Mouse (Mus musculus) heart, embryonic 14.5 days (tissue): ENCODE data around the gene Nostrin. TPM values are rescaled to one million over a fixed set of nuclear protein-coding genes. Genes with fewer than 3 reads are reported as not detected.

Experiments
- ATAC-seq: fragments of 200-750 bp; cut with Nextera tagmentation; 2 replicates; pipeline ENCODE4 v1.8.0; 2017; ENCODE audit warnings: low read depth, moderate TSS enrichment; ENCODE audit not compliant: insufficient number of reproducible peaks, insufficient read depth, low FRiP score
- H3K27ac ChIP-seq, 2 experiments: fragments of 200-500 bp in 1 of 2; fragments of 300-500 bp in 1 of 2; sonication (generic) in 1 of 2; replicated peaks in 1 of 2; 2 replicates each; pipeline ENCODE4 v1.5.1; 2012 to 2014; ENCODE audit warnings: low read depth in 2 of 2, low read length in 2 of 2, control low read depth in 1 of 2, mild to moderate bottlenecking in 1 of 2, mixed read lengths in 1 of 2; ENCODE audit not compliant: control insufficient read depth in 1 of 2, insufficient read depth in 1 of 2
- H3K27me3 ChIP-seq: fragments of 300-500 bp; sonication (generic); 2 replicates; pipeline ENCODE4 v1.6.1; 2014; ENCODE audit warnings: mild to moderate bottlenecking, low read length, control low read depth; ENCODE audit not compliant: control insufficient read depth, insufficient read depth
- H3K36me3 ChIP-seq: fragments of 300-500 bp; sonication (generic); 2 replicates; pipeline ENCODE4 v1.6.1; 2014; ENCODE audit warnings: mild to moderate bottlenecking, control low read depth, low read length, mixed read lengths; ENCODE audit not compliant: control insufficient read depth, insufficient read depth
- H3K4me1 ChIP-seq, 2 experiments: fragments of 200-500 bp in 1 of 2; fragments of 300-500 bp in 1 of 2; sonication (generic) in 1 of 2; 2 replicates each; pipeline ENCODE4 v1.6.1; 2012 to 2014; ENCODE audit warnings: low read length in 2 of 2, control low read depth in 1 of 2, mixed read lengths in 1 of 2; ENCODE audit not compliant: control insufficient read depth in 2 of 2, insufficient read depth in 2 of 2
- H3K4me2 ChIP-seq: fragments of 300-500 bp; sonication (generic); 2 replicates; pipeline ENCODE4 v1.6.1; 2014; ENCODE audit warnings: mild to moderate bottlenecking, low read length
- H3K4me3 ChIP-seq, 2 experiments: fragments of 200-500 bp in 1 of 2; fragments of 300-500 bp in 1 of 2; sonication (generic) in 1 of 2; 2 replicates each; pipeline ENCODE4 v1.5.1; 2012 to 2014; ENCODE audit warnings: low read length in 2 of 2, mild to moderate bottlenecking in 2 of 2, control low read depth in 1 of 2, low read depth in 1 of 2, moderate library complexity in 1 of 2; ENCODE audit not compliant: control insufficient read depth in 1 of 2, insufficient read depth in 1 of 2
- H3K9ac ChIP-seq: fragments of 300-500 bp; sonication (generic); 2 replicates; pipeline ENCODE4 v1.6.1; 2014; ENCODE audit warnings: mild to moderate bottlenecking, low read length
- H3K9me3 ChIP-seq: fragments of 300-500 bp; sonication (generic); 2 replicates; pipeline ENCODE4 v1.6.1; 2016; ENCODE audit warnings: low read length, control low read depth; ENCODE audit not compliant: control insufficient read depth
- WGBS: fragments of 180-500 bp; shearing (Covaris S2); extraction: QIAGEN DNeasy Blood & Tissue Kit; methylation state at CpG from one replicate; pipeline ENCODE4 v1.1.7; 2014; 5-methylcytosine and 5-hydroxymethylcytosine counted together
- polyA plus RNA-seq: library from polyadenylated mRNA; unstranded; fragments of >200 nt; fragmentation: Nextera tagmentation; extraction: Ambion mirVana; gene quantifications from 2 replicates; pipeline ENCODE4 v1.2.1, GENCODE M21; 2014

The Nostrin gene
- polyA plus RNA-seq, 1 experiment from 2014 or later = 3.5 TPM

- H3K36me3 ChIP-seq = no peaks in the 10 kb centered on the region
- no peaks in the 10 kb centered on the region for H3K27me3 ChIP-seq
- no peaks in the 10 kb centered on the region for H3K9me3 ChIP-seq
- H3K9ac ChIP-seq = no peak overlapping the region
- H3K4me1 ChIP-seq = no peaks in the 10 kb centered on the region
- ATAC-seq = no peak
- no peak overlapping the region for H3K4me3 ChIP-seq
- WGBS = 84% methylated on average over 5 of the region's 5 CpGs
- no peak overlapping the region for H3K4me2 ChIP-seq
- no peak overlapping the region for H3K27ac ChIP-seq
These were observed 99.5 kb downstream of the Nostrin start for GRCm38 (mm10) chr2:69234976-69235678.

Other genes with a start within 250 kb of the Nostrin start
- gene Spc25, start 70.4 kb downstream of the Nostrin start, polyA plus RNA-seq = 136 and 137 TPM in 2 replicates
- gene G6pc2, start 75.3 kb downstream of the Nostrin start, polyA plus RNA-seq = not detected in 2 replicates
- gene Abcb11, start 206.8 kb downstream of the Nostrin start, polyA plus RNA-seq = not detected in 2 replicates
- not detected in 2 replicates for gene Dhrs9, start 244.6 kb downstream of the Nostrin start, polyA plus RNA-seq